Mouse (Mus musculus): ENCODE data around the gene Nms.

Gene Nms

DNA sequence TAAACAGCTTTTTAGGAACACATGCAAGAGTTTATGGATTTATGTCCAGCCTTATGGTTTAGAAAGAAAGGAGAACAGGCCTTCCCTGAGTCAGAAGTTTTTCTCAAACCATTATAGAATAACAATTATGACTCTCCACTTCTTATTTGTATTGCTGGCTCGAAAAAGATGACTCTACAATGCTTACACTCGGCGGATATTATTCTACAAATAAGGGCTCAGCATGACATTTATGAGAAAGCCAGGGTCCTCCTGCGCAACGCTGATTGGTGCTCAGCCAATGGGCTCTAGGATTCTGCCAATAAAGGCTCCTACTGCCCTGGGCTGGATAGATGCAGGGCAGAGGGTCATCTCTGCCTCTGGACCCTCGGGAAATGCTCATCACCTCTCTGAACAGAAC is at the start of gene Nms:
Gene Nms, plus strand, starts transcription at position 301 of the 400 bp plus-strand sequence.
- DNase-seq (ENCODE audit: low spot score) = no peak

DNA sequence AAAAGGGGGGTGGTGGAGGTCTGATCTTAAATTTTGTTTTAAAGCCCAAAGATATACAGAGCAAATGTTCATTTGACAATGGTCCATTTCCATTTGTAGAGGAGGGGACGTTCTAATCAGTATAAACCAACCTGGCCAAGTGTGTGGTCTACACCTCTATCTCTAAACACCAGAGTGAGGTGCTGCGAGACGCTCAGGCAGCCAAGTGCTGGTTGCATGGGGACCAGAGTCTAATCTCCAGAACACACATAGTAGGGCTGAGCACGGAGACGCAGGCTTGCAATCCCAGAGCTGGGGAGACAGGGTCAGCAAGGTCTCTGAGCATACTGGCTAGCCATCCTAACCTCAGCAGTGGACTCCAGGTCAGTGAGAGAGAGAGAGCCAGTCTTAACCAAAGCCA is 47.5 kb upstream of the Nms start:
- no peak for DNase-seq (ENCODE audit: low spot score)

DNA sequence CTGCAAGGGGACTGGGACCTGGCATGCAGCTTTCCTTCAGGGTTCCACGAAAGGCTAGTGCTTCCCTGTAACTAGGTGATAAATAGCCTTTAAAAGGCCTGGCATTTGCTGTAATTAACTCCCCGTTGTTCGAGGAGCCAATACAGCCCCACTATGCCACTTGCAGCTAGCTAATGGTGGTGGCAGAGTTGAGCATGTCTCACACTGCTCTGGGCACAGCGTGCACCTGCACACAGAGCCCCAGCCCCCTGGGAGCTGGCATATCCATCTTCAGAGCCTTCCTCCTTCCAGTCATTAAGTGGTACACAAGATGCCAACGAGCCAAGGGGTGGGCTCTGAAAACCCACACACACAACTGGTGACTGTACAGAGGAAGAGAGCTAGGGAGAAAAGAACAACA is 45.9 kb upstream of the Nms start:
- DNase-seq (ENCODE audit: low spot score) = no peak

DNA sequence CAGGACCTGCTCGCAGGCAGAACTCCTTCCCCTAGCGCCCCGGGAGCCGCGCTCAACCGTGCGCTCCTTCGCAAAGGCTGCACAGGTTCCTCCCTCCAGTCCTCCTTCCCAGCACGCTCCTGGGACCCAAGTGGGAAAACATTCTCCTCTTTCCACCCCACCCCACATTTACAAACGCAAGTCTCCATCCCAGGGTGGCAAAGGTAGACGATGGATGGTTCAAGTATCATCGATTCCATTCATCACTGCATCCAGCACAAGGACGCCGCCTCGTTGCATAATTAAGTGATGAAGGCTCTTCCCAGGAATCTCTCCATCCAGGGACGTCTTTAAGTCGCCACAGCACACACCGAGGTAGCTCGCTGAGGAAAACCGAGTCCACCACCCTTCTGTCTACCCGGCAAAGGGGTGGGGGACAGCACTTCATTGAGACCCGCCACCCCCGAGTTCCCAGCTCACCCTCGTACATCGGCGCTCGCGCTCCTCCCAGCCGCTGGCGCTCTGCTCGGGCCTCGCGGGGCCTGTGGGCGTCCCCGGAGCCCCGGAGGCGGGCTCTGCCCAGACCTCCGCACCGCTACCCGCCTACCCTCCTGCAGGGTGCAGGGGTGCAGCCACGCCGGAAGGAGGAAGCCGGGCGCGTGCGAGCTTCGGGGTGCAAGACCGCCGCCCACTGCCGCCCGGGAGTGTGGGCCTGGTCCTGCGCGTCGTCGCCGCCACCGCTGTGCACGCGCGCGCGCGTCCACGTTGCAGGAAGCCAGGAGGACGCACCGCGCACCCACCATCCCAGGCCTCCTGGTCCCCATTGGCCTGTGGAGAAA is 41.3 kb upstream of the Nms start, which contains the start of gene Chst10:
Gene Chst10, minus strand, starts transcription at position 731 of the 818 bp plus-strand sequence.
- DNase-seq (ENCODE audit: low spot score) = peak; percentile 45

DNA sequence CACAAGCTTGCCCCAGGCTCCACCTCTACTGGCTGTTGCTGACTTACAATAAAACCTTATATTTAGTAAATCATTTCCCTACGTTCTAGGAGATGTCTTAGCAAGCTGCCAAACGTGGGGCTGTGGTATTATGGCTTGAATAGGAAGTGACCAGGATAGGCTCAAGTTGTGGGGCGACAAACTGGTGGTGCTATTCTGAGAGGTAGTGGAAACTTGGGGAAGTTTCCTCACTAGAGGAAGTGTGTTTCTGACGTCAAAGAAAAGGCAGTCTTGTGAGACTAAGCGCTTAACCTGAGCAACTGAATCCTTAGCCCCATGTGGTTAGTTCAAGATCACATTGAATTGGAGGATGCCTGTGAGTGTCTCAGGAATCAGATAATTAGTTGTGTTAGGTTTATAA is 36.4 kb upstream of the Nms start:
- no peak for DNase-seq (ENCODE audit: low spot score)

DNA sequence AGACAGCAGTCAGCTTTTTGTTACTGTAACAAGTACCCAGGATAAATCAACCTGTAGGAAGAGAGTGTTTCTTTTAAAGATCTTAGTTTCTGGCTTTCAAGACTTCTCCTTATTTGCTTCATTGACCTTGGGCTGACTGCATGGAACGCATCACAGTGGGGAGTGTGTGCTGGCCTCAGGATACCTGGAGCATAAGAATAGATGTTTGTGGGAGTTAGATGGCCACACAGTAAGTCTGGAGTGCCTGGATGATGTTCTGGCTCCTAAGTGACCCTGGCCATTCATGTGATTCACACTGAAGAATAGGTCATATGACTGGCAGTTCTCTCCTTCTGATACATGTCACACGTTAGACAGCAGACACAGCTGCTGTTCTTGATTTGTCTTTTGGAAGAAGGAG is 35.0 kb upstream of the Nms start:
- DNase-seq (ENCODE audit: low spot score) = no peak

DNA sequence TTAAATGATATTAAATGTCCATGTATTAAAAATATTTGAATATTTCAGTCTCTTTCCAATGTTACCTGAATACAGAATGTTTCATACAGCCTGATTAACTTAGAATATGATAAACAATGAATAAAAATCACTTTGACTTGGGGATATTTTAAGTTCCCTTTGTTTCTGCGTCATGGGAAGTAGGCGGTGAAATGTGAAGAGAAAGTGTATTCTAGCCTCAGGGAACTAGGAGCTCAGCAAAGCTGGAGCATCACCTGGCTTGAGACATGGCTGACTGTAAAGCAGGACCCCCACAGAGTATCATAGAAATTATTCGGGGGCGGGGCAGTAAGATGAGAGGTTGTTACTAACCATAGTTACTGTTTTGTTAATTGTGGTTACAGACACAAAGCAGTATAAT is 10.0 kb upstream of the Nms start:
- no peak for DNase-seq (ENCODE audit: low spot score)

DNA sequence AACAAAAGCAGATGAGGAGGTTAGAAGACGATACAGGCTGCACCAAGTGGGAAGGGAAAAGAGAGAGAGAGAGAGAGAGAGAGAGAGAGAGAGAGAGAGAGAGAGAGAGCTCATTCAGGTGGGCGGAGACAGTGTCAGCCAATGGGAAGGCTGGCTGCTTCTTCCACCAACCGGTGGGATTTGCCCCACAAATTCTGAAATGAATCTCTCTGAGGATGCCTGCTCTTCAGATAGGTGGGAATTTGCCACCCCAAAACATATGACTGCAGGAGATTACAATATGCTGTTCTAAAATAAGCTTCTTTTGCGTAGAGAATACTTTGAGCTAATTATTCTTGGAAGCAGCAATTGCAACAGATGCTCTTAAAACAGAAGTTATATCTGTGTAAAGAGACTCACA is 9.5 kb upstream of the Nms start:
- DNase-seq (ENCODE audit: low spot score) = no peak

DNA sequence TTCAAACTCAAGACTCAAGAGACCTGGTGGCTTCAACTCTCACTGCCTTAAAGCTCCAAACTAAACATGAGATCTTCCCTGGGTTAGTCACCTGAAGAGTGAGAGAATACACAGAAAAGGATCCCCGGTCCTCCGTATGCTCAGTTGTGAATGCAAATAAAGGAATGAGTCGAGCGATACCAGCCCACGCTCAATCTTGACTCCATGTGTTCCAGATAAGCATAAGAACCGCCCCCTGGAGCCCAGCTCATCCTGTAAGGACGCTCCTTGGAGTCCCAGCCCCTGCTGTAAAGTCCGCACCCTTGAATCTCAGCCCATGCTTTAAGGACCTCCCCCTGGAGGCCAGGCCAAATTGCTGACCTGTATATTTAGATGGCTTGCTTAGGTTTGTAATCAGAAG is 8.2 kb upstream of the Nms start:
- no peak for DNase-seq (ENCODE audit: low spot score)

DNA sequence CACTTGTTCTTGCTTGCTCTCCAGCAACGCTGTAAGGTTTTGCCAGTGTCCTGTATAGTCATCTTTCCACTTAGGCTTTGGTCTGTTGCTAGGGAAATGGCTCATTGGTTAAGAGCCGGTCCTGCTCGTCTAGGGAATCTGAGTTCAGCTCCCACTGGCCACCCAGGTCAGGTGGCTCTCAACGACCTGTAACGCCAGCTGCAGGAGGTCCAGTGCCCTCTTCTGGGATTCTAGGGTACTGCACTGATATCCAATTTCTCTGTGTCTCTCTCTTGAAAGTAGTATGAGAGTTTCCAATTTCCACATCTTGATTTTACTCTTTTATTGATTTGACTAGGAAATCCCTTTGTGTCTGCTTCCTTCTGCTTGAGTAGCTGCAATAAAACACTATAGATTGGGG is 4.3 kb upstream of the Nms start:
- DNase-seq (ENCODE audit: low spot score) = no peak

DNA sequence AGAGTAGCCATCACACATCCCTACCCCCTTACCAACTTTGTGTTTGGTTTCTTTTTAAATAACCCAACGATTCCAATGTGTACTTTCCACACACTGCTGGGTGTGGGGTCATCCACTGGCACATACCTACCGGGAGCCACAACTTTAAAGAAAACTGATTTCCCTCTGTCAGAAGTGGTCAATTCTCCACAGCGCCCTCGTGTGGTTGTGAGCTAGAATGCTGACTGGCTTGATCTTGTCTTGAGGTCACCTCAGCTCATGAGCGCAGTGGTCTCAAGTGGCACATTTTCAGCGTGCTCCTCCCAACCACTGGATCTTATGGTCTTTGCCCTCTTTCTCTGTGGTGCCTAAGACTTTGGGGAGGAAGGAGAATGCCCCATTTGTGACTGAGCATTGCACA is 2.2 kb upstream of the Nms start:
- peak; percentile 3 for DNase-seq (ENCODE audit: low spot score)

DNA sequence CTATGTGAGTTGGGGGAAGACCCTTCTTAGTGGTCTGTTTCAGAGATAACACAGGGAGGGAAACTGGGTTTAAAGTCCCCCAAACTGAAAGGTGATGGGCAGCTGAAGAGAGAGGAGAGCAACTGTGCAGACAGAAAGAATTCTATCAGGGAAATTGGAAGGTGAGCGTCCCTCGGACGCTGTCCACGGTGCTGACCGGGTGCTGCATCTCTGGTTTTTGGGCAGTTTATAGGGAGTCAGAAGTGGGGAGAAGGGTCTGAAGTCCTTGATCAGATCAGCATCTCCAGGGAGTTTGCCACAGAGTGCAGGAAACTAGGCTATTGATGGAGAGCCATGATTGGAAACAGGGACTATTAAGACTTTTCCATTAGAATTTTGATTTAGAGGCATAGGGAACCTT is 659 bp downstream of the Nms start:
- no peak for DNase-seq (ENCODE audit: low spot score)

DNA sequence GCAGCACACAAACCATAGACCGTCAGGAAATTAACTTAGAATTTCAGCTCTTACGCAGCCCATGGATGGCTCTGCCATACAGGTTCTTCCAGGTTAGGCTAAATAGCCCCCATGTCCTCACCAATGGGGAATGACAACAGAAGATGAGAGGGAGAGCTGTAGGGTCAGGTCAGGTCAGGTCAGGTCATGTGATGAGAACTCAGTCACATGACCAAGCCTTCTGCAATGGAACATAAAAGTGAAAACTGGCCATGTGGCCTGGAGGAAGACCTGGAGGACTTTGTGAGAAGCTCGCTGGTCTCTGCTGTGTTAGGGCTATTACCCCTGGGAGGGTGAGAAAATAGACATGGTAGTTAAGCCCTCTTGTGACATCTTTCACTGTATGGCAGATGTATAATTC is 17.5 kb downstream of the Nms start:
- no peak for DNase-seq (ENCODE audit: low spot score)

DNA sequence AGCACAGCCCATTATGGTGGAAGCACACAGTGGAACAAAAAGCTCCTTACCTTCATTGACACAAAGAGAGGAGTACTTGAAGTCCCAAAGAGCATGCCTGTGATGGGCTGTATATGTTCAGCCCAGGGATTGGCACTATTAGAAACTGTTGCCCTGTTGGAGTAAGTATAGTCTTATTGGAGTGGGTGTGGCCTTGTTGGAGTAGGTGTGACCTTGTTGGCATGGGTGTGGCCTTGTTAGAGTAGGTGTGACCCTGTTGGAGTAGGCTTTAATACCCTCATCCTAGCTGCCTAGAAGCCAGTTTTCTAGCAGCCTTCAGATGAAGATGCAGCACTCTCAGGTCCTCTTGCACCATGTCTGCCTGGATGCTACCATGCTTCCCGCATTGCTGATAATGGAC is 30.2 kb downstream of the Nms start:
- DNase-seq (ENCODE audit: low spot score) = no peak

DNA sequence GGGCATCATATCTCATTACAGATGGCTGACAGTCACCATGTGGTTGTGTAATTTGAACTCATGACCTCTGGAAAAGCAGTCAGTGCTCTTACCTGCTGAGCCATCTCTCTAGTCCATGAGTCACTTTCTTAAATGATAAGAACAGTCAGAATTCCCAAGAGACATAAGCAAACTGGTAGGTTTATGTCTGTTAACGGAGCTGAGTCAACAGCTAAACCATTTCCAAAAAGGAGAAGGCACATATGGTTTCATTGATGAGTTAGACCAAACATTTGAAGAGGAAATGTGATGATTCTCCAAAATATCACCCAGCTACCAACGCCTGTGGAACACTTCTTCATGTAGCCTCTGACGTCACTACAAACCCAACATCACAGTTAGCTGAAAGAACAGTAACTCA is 32.8 kb downstream of the Nms start:
- no peak for DNase-seq (ENCODE audit: low spot score)

DNA sequence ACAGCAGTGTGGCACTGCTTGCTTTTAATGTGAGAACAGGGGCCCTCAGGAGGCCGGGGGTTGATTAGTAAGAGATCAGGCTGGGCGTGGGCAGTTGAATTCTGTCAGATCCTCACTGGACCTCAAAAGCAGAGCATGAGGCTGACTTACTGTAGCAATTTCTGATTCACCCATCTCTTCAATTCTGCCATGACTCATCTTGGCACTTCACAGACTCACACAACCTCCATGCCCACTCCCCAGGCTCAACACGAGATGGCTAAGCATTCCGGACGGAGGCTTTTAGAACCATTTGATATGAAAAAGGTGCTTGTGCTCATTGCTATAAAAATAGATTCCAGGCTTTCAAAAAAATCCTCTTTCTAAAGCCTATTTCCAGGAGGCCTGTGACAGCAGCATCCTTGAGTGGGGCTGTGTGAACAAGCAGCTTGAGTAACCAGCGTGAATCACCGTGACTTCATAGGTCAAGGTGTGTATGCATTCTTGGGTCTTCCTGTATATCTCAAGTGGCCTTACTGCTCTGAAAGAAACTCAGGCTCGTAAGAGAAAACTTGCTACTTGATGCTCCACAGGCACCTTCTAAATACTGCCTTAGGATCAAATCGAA is 34.1 kb downstream of the Nms start:
- DNase-seq (ENCODE audit: low spot score) = no peak

DNA sequence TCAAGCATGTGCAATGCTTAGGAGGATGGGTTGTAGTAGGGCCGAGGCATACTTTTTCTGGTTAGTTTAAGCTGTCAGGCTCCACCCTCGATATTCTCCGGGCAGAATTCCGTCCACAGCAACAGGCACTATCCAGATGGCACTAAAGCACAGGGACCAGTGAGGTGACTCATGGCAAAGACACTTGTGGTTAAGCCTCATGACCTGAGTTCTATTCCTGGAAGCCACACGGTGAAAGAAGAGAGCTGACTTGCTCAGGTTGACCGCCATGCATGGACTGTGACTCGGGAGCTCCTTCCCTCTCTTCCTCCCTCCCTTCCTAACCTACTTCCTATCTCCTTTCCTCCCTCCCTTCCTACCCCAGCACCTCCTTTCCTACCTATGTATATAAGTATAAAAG is 41.0 kb downstream of the Nms start:
- no peak for DNase-seq (ENCODE audit: low spot score)

DNA sequence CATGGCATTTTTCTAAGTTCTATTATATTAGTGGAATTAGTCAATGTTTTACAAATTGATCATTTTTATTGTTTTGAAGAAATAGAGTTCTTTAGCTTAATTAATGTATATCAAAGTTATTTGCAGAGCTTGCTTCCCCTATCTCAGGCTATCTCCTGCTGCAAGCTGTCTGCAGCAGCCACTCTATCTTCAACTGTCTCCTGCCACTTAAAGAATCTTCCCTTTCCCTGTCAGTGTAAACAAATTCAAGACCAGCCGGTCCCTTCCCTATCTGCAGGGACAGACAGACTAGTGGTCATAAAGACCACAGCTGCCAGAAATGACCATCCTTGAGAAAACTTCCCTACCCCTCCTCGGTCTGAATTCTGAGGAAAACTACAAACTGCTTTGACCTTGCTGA is 44.9 kb downstream of the Nms start:
- DNase-seq (ENCODE audit: low spot score) = no peak

DNA sequence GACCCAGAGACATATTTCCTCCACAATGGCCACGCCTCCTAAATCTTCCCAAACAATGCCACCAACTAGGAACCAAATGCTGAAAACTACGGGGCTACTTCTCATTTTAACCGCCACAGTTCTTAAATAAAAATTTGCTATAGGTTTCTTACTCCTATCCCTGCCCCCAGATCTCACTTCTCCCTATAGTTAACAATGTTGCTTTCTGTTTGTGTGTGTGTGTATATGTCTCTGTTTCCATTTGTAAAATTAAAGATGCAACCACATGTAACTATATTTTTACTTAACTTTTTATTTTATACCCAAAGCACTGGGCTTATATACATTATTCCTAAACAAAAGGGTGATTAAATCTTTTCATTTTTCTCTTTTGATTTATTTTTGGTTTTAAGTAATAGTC is 46.4 kb downstream of the Nms start, which contains the start of gene Pdcl3:
Gene Pdcl3, plus strand, starts transcription at position 301 of the 400 bp plus-strand sequence.
- DNase-seq (ENCODE audit: low spot score) = no peak

DNA sequence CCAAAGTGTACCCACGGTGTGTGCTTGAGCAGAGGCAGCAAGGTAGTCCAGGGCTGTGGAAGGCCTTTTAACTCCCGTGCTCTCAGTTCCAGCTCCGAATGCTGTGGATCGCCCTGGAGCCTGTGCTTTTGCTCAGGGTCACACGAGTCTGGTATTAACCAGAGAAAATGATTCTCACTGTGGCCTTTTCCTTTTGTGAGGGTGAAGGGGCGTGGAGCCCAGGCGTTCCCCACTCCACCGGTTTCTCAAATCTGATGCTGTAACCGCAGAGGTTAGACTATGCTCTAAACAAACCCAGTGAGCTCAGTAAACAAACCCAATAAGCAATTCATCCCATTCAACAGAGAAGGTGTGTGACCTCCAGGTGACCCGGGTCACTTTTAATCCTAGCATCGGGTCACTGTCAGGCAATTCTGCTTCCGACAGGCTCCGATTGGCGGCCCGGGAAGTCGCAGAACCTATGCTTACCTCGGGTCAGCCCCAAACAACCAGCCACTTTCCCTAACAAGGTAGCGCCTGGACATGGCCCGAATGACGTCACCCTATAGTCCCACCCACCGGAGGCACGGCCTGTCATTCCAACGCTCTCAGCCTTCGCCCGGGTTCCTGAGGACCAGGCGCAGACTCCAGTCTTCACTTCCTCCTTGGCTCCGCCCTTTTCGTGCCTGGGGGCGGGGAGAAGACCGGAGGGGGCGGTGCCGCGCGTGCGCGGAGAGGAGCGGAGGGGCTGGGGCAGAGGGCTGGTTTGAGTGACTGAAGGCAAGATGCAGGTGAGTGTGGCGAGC is 48.3 kb downstream of the Nms start:
- DNase-seq (ENCODE audit: low spot score) = peak; percentile 98

DNA sequence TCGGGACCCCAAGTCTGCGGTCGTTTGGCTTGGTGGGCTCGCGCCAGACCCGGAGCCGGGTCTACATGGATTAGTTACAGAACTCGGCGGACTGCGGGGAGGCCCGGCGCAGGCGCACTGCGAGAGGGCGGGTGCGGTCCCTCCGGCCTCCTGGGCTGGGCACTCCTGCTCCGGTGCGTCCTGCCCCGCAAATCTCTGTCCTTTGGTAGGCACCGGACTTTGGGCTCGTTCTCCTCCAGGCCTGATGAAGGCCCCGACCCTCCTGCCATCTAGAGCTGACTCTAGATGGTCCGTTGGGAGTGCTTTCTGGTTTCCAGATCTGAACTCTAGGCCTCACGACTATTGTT is 48.9 kb downstream of the Nms start:
- no peak for DNase-seq (ENCODE audit: low spot score)

DNA sequence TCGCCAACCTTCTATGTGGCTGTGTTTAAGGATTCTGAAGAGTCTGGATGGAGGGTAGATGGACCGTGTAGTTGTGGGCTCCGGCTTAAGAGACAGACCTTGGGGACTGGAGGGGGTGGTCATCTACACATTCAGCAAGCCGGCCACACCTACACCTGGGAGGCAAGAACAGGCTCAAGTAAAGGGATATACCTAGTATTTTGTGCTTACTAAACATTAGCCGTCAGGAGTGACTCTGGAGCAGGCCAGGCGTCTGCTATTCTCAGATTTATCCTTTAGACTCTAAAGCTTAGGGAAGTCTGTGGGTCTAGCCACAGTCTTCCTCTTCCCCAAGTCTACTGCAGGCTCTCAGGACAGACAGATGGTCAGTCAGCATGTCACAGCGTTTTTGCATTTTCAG is 49.4 kb downstream of the Nms start:
- DNase-seq (ENCODE audit: low spot score) = no peak

DNA sequence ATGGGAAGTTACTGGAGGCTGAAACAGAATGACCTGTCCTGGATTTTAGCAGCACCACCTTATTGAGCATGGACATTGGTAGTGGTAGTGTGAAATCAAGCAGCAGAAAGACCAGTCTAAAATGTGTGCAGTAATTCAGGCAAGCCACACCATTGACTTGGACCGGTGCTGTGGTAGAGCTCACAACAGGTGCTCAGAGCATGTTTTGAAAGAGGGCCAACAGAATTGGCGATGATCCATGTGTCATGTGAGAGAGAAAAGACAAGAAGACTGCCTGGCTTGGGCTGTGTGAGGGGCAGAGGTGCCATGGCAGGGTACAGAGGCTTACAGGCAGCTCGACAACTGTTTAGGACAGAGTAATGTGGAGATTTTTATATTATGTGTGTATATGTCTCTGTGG is 53.4 kb downstream of the Nms start:
- no peak for DNase-seq (ENCODE audit: low spot score)

All from lung, postnatal 25 days (tissue).